ENCODE assay signal across 28 mouse cellular contexts in genomic region chr3:142834024-142834423, GRCm38 (mm10).
"Had no signal": no experiment of that assay in that cellular context is flagged by ENCODE, and none has a peak within 500 bp of the region (broad histone marks: within the 10 kb centered on the region; RNA-seq: fewer than 3 reads in every experiment).

No protein-coding gene starts in this region.

- H3K9me3 ChIP-seq: heart, embryonic 13.5 days; heart, embryonic 15.5 days; hindbrain, embryonic 13.5 days; hindbrain, embryonic 15.5 days; kidney, embryonic 15.5 days; limb, embryonic 13.5 days; limb, embryonic 15.5 days; liver, embryonic 12.5 days had no signal

- H3K36me3 ChIP-seq: hindbrain, embryonic 13.5 days had no signal

- H3K4me2 ChIP-seq: heart, embryonic 11.5 days; heart, embryonic 13.5 days; heart, embryonic 15.5 days; hindbrain, embryonic 13.5 days; hindbrain, embryonic 15.5 days; kidney, embryonic 15.5 days; limb, embryonic 13.5 days; limb, embryonic 15.5 days had no signal

- H3K4me1 ChIP-seq: heart, embryonic 13.5 days; heart, embryonic 15.5 days; hindbrain, embryonic 15.5 days; limb, embryonic 13.5 days; limb, embryonic 15.5 days had no signal

- ATAC-seq: hindbrain, postnatal 0 days; intestine, embryonic 16.5 days had no signal

- DNase-seq: gastrocnemius, adult 2 months; gastrocnemius, postnatal 10 days; gastrocnemius, postnatal 25 days; heart, adult 11 months; heart, adult 2 months; heart, postnatal 14 days; heart, postnatal 36 days; kidney, adult 11 months; kidney, adult 2 months; kidney, adult 9 months; kidney, postnatal 14 days; kidney, postnatal 36 days; layer of hippocampus, adult 9-11 months; layer of hippocampus, postnatal 36 days; left cerebral cortex, postnatal 4 days had no signal

- H3K4me3 ChIP-seq: gastrocnemius, adult 2 months; heart, adult 2 months; heart, embryonic 13.5 days; heart, embryonic 15.5 days; hindbrain, embryonic 13.5 days; hindbrain, embryonic 15.5 days; kidney, embryonic 15.5 days; limb, embryonic 13.5 days; limb, embryonic 15.5 days; liver, embryonic 12.5 days had no signal

- H3K27me3 ChIP-seq: heart, embryonic 13.5 days; heart, embryonic 15.5 days; hindbrain, embryonic 13.5 days; hindbrain, embryonic 15.5 days; kidney, embryonic 15.5 days; limb, embryonic 13.5 days; limb, embryonic 15.5 days; liver, embryonic 12.5 days had no signal

- H3K9ac ChIP-seq: heart, embryonic 13.5 days; heart, embryonic 15.5 days; hindbrain, embryonic 13.5 days; hindbrain, embryonic 15.5 days; kidney, embryonic 15.5 days; limb, embryonic 13.5 days; limb, embryonic 15.5 days; liver, embryonic 12.5 days; liver, embryonic 14.5 days had no signal

- H3K27ac ChIP-seq: gastrocnemius, adult 2 months; heart, adult 2 months; heart, embryonic 13.5 days; heart, embryonic 15.5 days; hindbrain, embryonic 13.5 days; hindbrain, embryonic 15.5 days; hindbrain, postnatal 0 days; kidney, embryonic 15.5 days; kidney, postnatal 0 days; limb, embryonic 13.5 days; limb, embryonic 15.5 days; liver, embryonic 12.5 days; liver, embryonic 14.5 days had no signal
